Mouse (Mus musculus) liver, embryonic 15.5 days (tissue): ENCODE measurements around the gene Olfr814. TPM values are rescaled to one million over a fixed set of nuclear protein-coding genes. Genes with fewer than 3 reads are reported as not detected.
"Not testable (repeated sequence)": the region's sequence is repeated elsewhere in the genome, so short reads cannot be mapped to it uniquely, and the experiment has no call there.

ENCODE experiments used
- ATAC-seq: fragments of 200-750 bp; cut with Nextera tagmentation; 2 replicates; pipeline ENCODE4 v1.8.0; 2017; ENCODE audit warnings: moderate number of reproducible peaks, mild to moderate bottlenecking, moderate library complexity; ENCODE audit not compliant: insufficient read depth
- H3K27ac ChIP-seq: fragments of 300-500 bp; sonication (generic); replicated peaks from 2 replicates; pipeline ENCODE4 v1.5.1; 2015; ENCODE audit warnings: mild to moderate bottlenecking, inconsistent platforms
- H3K27me3 ChIP-seq: fragments of 300-500 bp; sonication (generic); 2 replicates; pipeline ENCODE4 v1.6.1; 2015; ENCODE audit warnings: mild to moderate bottlenecking, inconsistent platforms
- H3K36me3 ChIP-seq: fragments of 300-500 bp; sonication (generic); replicated peaks from 2 replicates; pipeline ENCODE4 v1.6.1; 2015; ENCODE audit warnings: moderate library complexity, mild to moderate bottlenecking, inconsistent platforms
- H3K4me1 ChIP-seq: fragments of 300-500 bp; sonication (generic); replicated peaks from 2 replicates; pipeline ENCODE4 v1.6.1; 2015; ENCODE audit warnings: inconsistent platforms
- H3K4me2 ChIP-seq: fragments of 300-500 bp; sonication (generic); 2 replicates; pipeline ENCODE4 v1.6.1; 2015; ENCODE audit warnings: moderate library complexity, mild to moderate bottlenecking, inconsistent platforms
- H3K4me3 ChIP-seq: fragments of 300-500 bp; sonication (generic); replicated peaks from 2 replicates; pipeline ENCODE4 v1.5.1; 2015; ENCODE audit warnings: mild to moderate bottlenecking, inconsistent platforms
- H3K9ac ChIP-seq: fragments of 300-500 bp; sonication (generic); 2 replicates; pipeline ENCODE4 v1.6.1; 2015; ENCODE audit warnings: moderate library complexity, mild to moderate bottlenecking, inconsistent platforms
- H3K9me3 ChIP-seq: fragments of 300-500 bp; sonication (generic); replicated peaks from 2 replicates; pipeline ENCODE4 v1.6.1; 2016; ENCODE audit warnings: inconsistent platforms
- WGBS: fragments of 180-500 bp; shearing (Covaris S2); methylation state at CpG from one replicate; pipeline ENCODE4 v1.1.7; 2015; ENCODE audit warnings: mixed read lengths; ENCODE audit not compliant: insufficient replicate concordance; 5-methylcytosine and 5-hydroxymethylcytosine counted together
- polyA plus RNA-seq: library from polyadenylated mRNA; unstranded; fragments of >200 nt; fragmentation: Nextera tagmentation; extraction: Ambion mirVana; gene quantifications from 2 replicates; pipeline ENCODE4 v1.2.1, GENCODE M21; 2015

The Olfr814 gene
- polyA plus RNA-seq = not detected in 2 replicates

DNA sequence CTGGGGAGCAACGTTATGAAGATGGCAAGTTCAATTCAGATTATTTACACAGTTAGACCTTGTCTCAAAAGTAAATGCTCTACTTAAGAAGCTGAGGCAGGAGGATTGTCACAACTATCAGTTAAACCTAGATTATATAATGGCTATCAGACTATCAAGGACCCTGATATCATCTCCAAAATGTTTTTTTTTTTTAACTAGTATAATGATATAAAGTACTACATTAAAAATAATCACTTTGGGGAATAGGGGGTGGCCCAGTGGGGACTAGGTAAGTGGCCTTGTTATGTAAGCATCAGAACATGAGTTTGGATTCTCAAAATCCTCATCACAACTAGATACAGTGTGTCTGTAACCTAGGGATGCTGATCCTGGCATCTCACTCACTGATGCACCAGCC is at the start of gene Olfr814:
Olfr814 (minus strand) TSS at position 101 of the 400 bp plus-strand sequence.
- not testable (repeated sequence) for ATAC-seq, H3K9me3 ChIP-seq, H3K27me3 ChIP-seq, H3K4me1 ChIP-seq, H3K27ac ChIP-seq, H3K36me3 ChIP-seq, H3K9ac ChIP-seq, H3K4me3 ChIP-seq, H3K4me2 ChIP-seq
- WGBS = 38% methylated on average over 1 of the region's 1 CpGs

DNA sequence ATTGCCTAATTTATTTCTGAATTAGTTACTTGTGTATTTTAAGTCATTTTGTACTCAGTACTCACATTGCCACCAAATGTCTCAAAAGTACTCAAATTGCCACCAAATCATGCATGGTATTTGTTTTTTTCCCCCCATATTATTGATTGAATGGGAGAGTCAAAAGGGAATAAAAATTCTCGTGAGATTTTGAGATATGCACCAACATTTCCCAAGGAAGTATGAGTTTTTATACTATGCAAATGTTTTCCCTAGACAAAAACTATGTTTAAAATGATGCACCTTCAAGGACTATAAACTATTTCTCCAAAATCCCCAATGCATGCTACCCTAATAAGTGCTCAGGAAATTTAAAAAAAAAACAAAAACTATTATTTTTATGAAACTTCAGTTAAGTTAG is 35.8 kb upstream of the Olfr814 start, which contains the start of gene Olfr816:
Olfr816 (minus strand) TSS at position 101 of the 400 bp plus-strand sequence.
- ATAC-seq = no peak
- 43% methylated on average over 1 of the region's 1 CpGs for WGBS
- no peak within 1 kb of the TSS for H3K4me3 ChIP-seq

DNA sequence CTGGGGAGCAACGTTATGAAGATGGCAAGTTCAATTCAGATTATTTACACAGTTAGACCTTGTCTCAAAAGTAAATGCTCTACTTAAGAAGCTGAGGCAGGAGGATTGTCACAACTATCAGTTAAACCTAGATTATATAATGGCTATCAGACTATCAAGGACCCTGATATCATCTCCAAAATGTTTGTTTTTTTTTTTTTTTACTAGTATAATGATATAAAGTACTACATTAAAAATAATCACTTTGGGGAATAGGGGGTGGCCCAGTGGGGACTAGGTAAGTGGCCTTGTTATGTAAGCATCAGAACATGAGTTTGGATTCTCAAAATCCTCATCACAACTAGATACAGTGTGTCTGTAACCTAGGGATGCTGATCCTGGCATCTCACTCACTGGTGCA is 26.1 kb upstream of the Olfr814 start, which contains the start of gene Olfr815:
Olfr815 (minus strand) TSS at position 101 of the 400 bp plus-strand sequence.
- not testable (repeated sequence) for H3K9me3 ChIP-seq, H3K4me1 ChIP-seq, H3K36me3 ChIP-seq, H3K27me3 ChIP-seq, H3K4me2 ChIP-seq, H3K9ac ChIP-seq, H3K4me3 ChIP-seq, ATAC-seq, H3K27ac ChIP-seq
- WGBS = 36% methylated on average over 1 of the region's 1 CpGs

More for the DNA sequence above, 35.8 kb upstream of the Olfr814 start, which contains the start of gene Olfr816:
- Histone ChIP-seq H3K36me3 (no peaks in the 10 kb centered on the region), H3K9me3 (no peaks in the 10 kb centered on the region), H3K4me1 (no peaks in the 10 kb centered on the region), H3K9ac (no peak within 1 kb of the TSS), H3K27me3 (no peaks in the 10 kb centered on the region), H3K27ac (no peak within 1 kb of the TSS), H3K4me2 (no peak within 1 kb of the TSS)

DNA sequence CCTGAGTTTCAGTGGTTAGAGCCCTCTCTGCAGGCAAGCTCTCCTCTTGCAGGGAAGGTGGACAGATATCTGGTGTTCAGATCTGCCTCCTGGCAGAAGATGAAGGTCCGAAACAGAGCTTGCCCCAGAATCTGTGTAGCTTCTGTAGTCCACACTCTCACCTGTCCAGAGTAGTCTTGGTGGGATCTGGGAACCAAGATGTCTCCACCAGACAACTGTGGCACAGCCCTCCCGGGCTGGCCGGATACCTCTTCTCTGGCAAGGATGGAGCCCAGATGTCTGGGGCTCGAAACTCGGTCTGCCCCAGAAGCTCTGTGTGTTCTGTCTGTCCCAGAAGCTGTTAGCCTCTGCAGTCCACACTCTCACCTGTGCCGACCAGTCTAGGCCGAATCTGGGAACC is 6.3 kb upstream of the Olfr814 start:
- WGBS = 70% methylated on average over 7 of the region's 7 CpGs
- Histone ChIP-seq H3K9me3 (no peaks in the 10 kb centered on the region), H3K4me3 (no peak overlapping the region), H3K27ac (no peak overlapping the region), H3K4me2 (no peak overlapping the region), H3K4me1 (no peaks in the 10 kb centered on the region), H3K27me3 (no peaks in the 10 kb centered on the region), H3K36me3 (no peaks in the 10 kb centered on the region), H3K9ac (no peak overlapping the region)
- no peak for ATAC-seq

DNA sequence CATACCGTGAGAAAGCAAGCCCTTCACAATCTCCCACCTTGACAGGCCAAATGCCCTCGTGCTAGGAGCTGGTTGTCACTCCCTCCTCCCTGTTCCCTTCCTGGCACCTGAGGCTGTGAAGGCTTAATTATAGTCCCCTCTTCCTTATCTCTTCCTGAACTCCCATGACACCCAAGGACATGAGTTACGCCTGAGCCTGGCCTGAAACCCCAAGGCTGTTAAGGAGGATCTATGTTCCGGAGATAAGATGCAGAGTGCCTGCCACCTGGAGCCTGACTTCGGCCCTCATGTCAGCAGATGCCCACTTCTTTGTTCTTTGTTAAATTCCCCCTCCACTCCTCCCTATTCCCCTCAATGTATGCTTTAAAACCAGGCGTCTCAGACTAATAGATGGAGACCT is 5.8 kb upstream of the Olfr814 start:
- not testable (repeated sequence) for H3K4me2 ChIP-seq, H3K27ac ChIP-seq, H3K36me3 ChIP-seq, ATAC-seq, H3K4me3 ChIP-seq, H3K27me3 ChIP-seq, H3K9me3 ChIP-seq, H3K4me1 ChIP-seq, H3K9ac ChIP-seq
- whole genome bisulfite sequencing = 54% methylated on average over 6 of the region's 6 CpGs

DNA sequence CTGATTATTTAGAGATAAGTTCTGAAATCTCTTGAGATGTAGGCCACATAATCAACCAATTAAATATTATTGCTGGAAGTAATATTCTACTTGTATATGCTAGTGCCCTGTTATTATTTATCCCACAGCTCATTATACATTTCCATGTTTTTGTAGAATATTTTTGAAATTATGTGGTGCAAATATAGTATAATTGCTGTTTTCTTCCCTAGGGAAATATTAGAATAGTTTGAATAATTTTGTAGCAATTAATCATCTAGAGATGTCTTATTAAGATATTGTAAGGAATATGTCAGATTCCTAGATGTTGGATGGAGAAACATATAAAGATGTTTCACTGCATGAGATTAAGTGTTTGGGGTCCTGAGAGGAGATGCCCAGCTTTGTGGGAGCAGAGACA is 24.6 kb downstream of the Olfr814 start, which contains the start of gene Olfr813:
Olfr813 (plus strand) TSS at position 301 of the 400 bp plus-strand sequence.
- Histone ChIP-seq H3K9ac (no peak within 1 kb of the TSS), H3K4me2 (no peak within 1 kb of the TSS), H3K9me3 (no peaks in the 10 kb centered on the region), H3K36me3 (no peaks in the 10 kb centered on the region), H3K4me1 (no peaks in the 10 kb centered on the region), H3K27me3 (no peaks in the 10 kb centered on the region), H3K27ac (no peak within 1 kb of the TSS), H3K4me3 (no peak within 1 kb of the TSS)
- ATAC-seq = no peak

DNA sequence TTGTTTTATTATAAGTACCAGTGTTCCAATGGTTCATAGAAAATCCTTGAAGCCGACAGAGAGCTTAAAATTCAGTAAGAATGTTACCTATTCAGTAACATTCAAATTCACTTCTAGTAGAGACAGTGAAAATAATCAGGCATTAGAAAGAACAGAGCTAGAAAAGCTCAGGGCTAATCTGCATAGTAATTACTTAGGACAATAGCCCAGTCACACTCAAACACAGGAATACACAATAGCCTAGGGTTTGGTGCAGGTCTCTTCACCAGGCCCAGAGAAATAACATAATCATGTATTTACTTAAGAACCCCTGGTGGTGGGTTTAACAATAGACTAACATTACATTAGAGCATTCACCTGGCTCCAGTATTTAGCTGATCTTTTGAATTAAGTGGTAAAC is 32.3 kb downstream of the Olfr814 start:
- no peak overlapping the region for H3K9ac ChIP-seq
- H3K4me1 ChIP-seq = no peaks in the 10 kb centered on the region
- H3K36me3 ChIP-seq = no peaks in the 10 kb centered on the region
- ATAC-seq = no peak
- 45% methylated on average over 1 of the region's 1 CpGs for WGBS
- H3K4me3 ChIP-seq = no peak overlapping the region
- no peak overlapping the region for H3K27ac ChIP-seq
- no peaks in the 10 kb centered on the region for H3K27me3 ChIP-seq
- H3K4me2 ChIP-seq = no peak overlapping the region
- 0 out of 2 replicates have a peak, but pooled peaks cover 3% of the 10 kb centered on the region for H3K9me3 ChIP-seq

DNA sequence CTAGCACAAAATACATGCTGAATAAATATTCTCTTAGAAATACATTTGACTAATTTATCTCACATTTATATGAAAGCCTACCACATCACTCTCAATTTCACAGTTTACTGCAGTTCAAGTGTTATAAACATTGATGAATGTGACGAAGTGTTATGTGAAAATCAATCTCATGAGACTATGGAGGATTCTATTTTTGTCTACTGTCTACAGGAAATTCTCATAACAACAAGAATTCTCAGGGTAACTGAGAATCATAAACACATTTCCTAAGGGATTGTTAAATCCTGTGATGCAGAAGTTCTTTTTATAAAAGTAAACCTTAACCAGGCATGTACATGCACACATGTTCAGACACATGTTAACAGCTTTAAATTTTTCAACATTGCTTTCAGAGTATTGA is 33.7 kb downstream of the Olfr814 start, which contains the start of gene Olfr812:
Olfr812 (minus strand) TSS at position 101 of the 400 bp plus-strand sequence.
- WGBS = 39% methylated on average over 1 of the region's 1 CpGs
- Histone ChIP-seq H3K36me3 (no peaks in the 10 kb centered on the region), H3K9ac (no peak within 1 kb of the TSS), H3K27ac (no peak within 1 kb of the TSS), H3K4me2 (no peak within 1 kb of the TSS), H3K4me1 (no peaks in the 10 kb centered on the region), H3K9me3 (0 out of 2 replicates have a peak, but pooled peaks cover 3% of the 10 kb centered on the region), H3K4me3 (no peak within 1 kb of the TSS), H3K27me3 (no peaks in the 10 kb centered on the region)
- ATAC-seq = no peak

Other genes starting within 250 kb of the Olfr814 start
- gene Olfr799, start 242.4 kb downstream of the Olfr814 start, polyA plus RNA-seq = not detected in 2 replicates
- not detected in 2 replicates for gene Olfr800, start 222.2 kb downstream of the Olfr814 start, polyA plus RNA-seq
- gene Olfr801, start 206.0 kb downstream of the Olfr814 start, polyA plus RNA-seq = not detected in 2 replicates
- not detected in 2 replicates for gene Olfr802, start 191.7 kb downstream of the Olfr814 start, polyA plus RNA-seq
- not detected in 2 replicates for gene Olfr803, start 185.6 kb downstream of the Olfr814 start, polyA plus RNA-seq
- gene Olfr804, start 176.6 kb downstream of the Olfr814 start, polyA plus RNA-seq = not detected in 2 replicates
- not detected in 2 replicates for gene Olfr805, start 150.5 kb downstream of the Olfr814 start, polyA plus RNA-seq
- not detected in 2 replicates for gene Olfr806, start 137.9 kb downstream of the Olfr814 start, polyA plus RNA-seq
- not detected in 2 replicates for gene Olfr807, start 122.1 kb downstream of the Olfr814 start, polyA plus RNA-seq
- gene Olfr808, start 114.4 kb downstream of the Olfr814 start, polyA plus RNA-seq = not detected in 2 replicates
- not detected in 2 replicates for gene Olfr809, start 105.2 kb downstream of the Olfr814 start, polyA plus RNA-seq
- not detected in 2 replicates for gene Olfr810, start 84.9 kb downstream of the Olfr814 start, polyA plus RNA-seq
- not detected in 2 replicates for gene Olfr811, start 75.5 kb downstream of the Olfr814 start, polyA plus RNA-seq
- gene Olfr812, start 33.8 kb downstream of the Olfr814 start, polyA plus RNA-seq = not detected in 2 replicates
- gene Olfr813, start 24.5 kb downstream of the Olfr814 start, polyA plus RNA-seq = not detected in 2 replicates
- gene Olfr815, start 26.0 kb upstream of the Olfr814 start, polyA plus RNA-seq = not detected in 2 replicates
- gene Olfr816, start 35.7 kb upstream of the Olfr814 start, polyA plus RNA-seq = not detected in 2 replicates
- not detected in 2 replicates for gene Olfr818, start 69.2 kb upstream of the Olfr814 start, polyA plus RNA-seq
- gene Olfr819, start 87.4 kb upstream of the Olfr814 start, polyA plus RNA-seq = not detected in 2 replicates
- gene Olfr247, start 96.3 kb upstream of the Olfr814 start, polyA plus RNA-seq = not detected in 2 replicates
- gene Gm10310, start 105.2 kb upstream of the Olfr814 start, polyA plus RNA-seq = not detected in 2 replicates
- gene Olfr820, start 132.8 kb upstream of the Olfr814 start, polyA plus RNA-seq = not detected in 2 replicates
- not detected in 2 replicates for gene Olfr821, start 150.5 kb upstream of the Olfr814 start, polyA plus RNA-seq
- not detected in 2 replicates for gene Olfr822, start 191.4 kb upstream of the Olfr814 start, polyA plus RNA-seq
- not detected in 2 replicates for gene Olfr823, start 235.5 kb upstream of the Olfr814 start, polyA plus RNA-seq